Mouse (Mus musculus) cerebellum, adult 11-12 months (tissue): ENCODE results near the gene Gm28048.

ENCODE experiments used
- DNase-seq: peaks from one replicate; pipeline ENCODE4 v3.0.0; 2022

Gm28048 gene

GRCm38 (mm10) chr11:22791726-22792125, 190.2 kb downstream of the Gm28048 start:
- no peak for DNase-seq

- no peak for DNase-seq
Observed at GRCm38 (mm10) chr11:22787833-22788232, 194.1 kb downstream of the Gm28048 start.
